Mouse (Mus musculus) spleen, adult 18-20 months (tissue): ENCODE data around the gene Kcnq4.
A peak's percentile ranks its signal among the peaks of the same experiment; 100 is the strongest.

Source experiments
- DNase-seq, 2 experiments: peaks; one replicate each; pipeline ENCODE4 v3.0.0; 2022; ENCODE audit warnings: mixed read lengths in 2 of 2

Gene Kcnq4

GRCm38 (mm10) chr4:120721574-120721973 lies 26.8 kb downstream of the Kcnq4 start:
- no peak for DNase-seq

GRCm38 (mm10) chr4:120719152-120719551 lies 29.3 kb downstream of the Kcnq4 start:
- no peak for DNase-seq

- no peak for DNase-seq
Observed at GRCm38 (mm10) chr4:120717591-120717990, 30.8 kb downstream of the Kcnq4 start.

- DNase-seq: no peak
Observed at GRCm38 (mm10) chr4:120716765-120717164, 31.6 kb downstream of the Kcnq4 start.

- peak; percentile 21 to 50 for DNase-seq
Observed at GRCm38 (mm10) chr4:120716141-120716571, 32.3 kb downstream of the Kcnq4 start.

GRCm38 (mm10) chr4:120713856-120714497 lies 34.4 kb downstream of the Kcnq4 start:
- no peak for DNase-seq

- DNase-seq: no peak
Observed at GRCm38 (mm10) chr4:120713021-120713420, 35.4 kb downstream of the Kcnq4 start.

- no peak for DNase-seq
Observed at GRCm38 (mm10) chr4:120712236-120712635, 36.2 kb downstream of the Kcnq4 start.

GRCm38 (mm10) chr4:120702511-120702910 lies 45.9 kb downstream of the Kcnq4 start:
- no peak for DNase-seq

- DNase-seq: no peak
Observed at GRCm38 (mm10) chr4:120702056-120702455, 46.4 kb downstream of the Kcnq4 start.

- DNase-seq: no peak
Observed at GRCm38 (mm10) chr4:120701180-120701579, 47.2 kb downstream of the Kcnq4 start.

GRCm38 (mm10) chr4:120697799-120698484 lies 50.5 kb downstream of the Kcnq4 start:
- DNase-seq: no peak

- DNase-seq: no peak
Observed at GRCm38 (mm10) chr4:120697353-120697752, 51.1 kb downstream of the Kcnq4 start.

- DNase-seq: no peak
Observed at GRCm38 (mm10) chr4:120692717-120693116, 55.7 kb downstream of the Kcnq4 start.

GRCm38 (mm10) chr4:120689317-120689716 lies 59.1 kb downstream of the Kcnq4 start:
- no peak for DNase-seq

- no peak for DNase-seq
Observed at GRCm38 (mm10) chr4:120687282-120687681, 61.1 kb downstream of the Kcnq4 start.

- no peak for DNase-seq
Observed at GRCm38 (mm10) chr4:120683278-120683997, 65.0 kb downstream of the Kcnq4 start.

- peak; percentile 26 to 53 for DNase-seq
Observed at GRCm38 (mm10) chr4:120682168-120682567, 66.2 kb downstream of the Kcnq4 start.

GRCm38 (mm10) chr4:120680953-120681352 lies 67.5 kb downstream of the Kcnq4 start:
- peak in 1 of 2 experiments; percentile 24 for DNase-seq

GRCm38 (mm10) chr4:120675640-120676039 lies 72.8 kb downstream of the Kcnq4 start:
- DNase-seq: no peak

- no peak for DNase-seq
Observed at GRCm38 (mm10) chr4:120674775-120675451, 73.5 kb downstream of the Kcnq4 start.

- DNase-seq: no peak
Observed at GRCm38 (mm10) chr4:120673606-120674005, 74.8 kb downstream of the Kcnq4 start.

GRCm38 (mm10) chr4:120671046-120671445 lies 77.4 kb downstream of the Kcnq4 start:
- no peak for DNase-seq
